Mouse (Mus musculus) lung, adult 2 months (tissue): Measurements from ENCODE around the gene Spns2. TPM values are rescaled to one million over a fixed set of nuclear protein-coding genes. Genes with fewer than 3 reads are reported as not detected.
A peak's percentile ranks its signal among the peaks of the same experiment; 100 is the strongest.

ENCODE experiments used
- DNase-seq: peaks from one replicate; pipeline ENCODE4 v3.0.0; 2022
- H3K4me1 ChIP-seq: fragments of 200-500 bp; 2 replicates; pipeline ENCODE4 v1.6.1; 2011; ENCODE audit warnings: low read length; ENCODE audit not compliant: control insufficient read depth, insufficient read depth
- H3K4me3 ChIP-seq: fragments of 200-500 bp; replicated peaks from 2 replicates; pipeline ENCODE3; 2011; ENCODE audit warnings: low read depth, mild to moderate bottlenecking, control low read depth, low read length; ENCODE audit errors: extremely low read depth
- CTCF ChIP-seq: fragments of 200-500 bp; IDR thresholded peaks from 2 replicates; pipeline ENCODE4 v1.5.1; 2011; ENCODE audit warnings: mild to moderate bottlenecking, low read length, control low read depth; ENCODE audit not compliant: insufficient read depth
- POLR2A ChIP-seq: fragments of 200-500 bp; IDR thresholded peaks from 2 replicates; pipeline ENCODE4 v1.6.1; 2011; ENCODE audit warnings: low read depth, mild to moderate bottlenecking, control low read depth, low read length, borderline replicate concordance; ENCODE audit errors: extremely low read depth
- WGBS: fragments of 180-500 bp; shearing (Covaris S2); methylation state at CpG from one replicate; pipeline ENCODE4 v1.1.7; 2018; 5-methylcytosine and 5-hydroxymethylcytosine counted together
- polyA plus RNA-seq: library from polyadenylated mRNA; depleted of rRNA; stranded (reverse); fragments of >200 nt; gene quantifications from 2 replicates; pipeline ENCODE4 v1.2.3, GENCODE M21; 2012

Spns2 gene
- polyA plus RNA-seq, 1 experiment: 126 TPM

- H3K4me1 ChIP-seq: no peaks in the 10 kb centered on the region
- 50% methylated on average over 8 of the region's 8 CpGs for WGBS
- H3K4me3 ChIP-seq: no peak overlapping the region
- no peak for TF ChIP-seq POLR2A
- TF ChIP-seq CTCF: no peak
- no peak for DNase-seq
Measured at GRCm38 (mm10) chr11:72502236-72502635, 12.5 kb upstream of the Spns2 start.

DNA sequence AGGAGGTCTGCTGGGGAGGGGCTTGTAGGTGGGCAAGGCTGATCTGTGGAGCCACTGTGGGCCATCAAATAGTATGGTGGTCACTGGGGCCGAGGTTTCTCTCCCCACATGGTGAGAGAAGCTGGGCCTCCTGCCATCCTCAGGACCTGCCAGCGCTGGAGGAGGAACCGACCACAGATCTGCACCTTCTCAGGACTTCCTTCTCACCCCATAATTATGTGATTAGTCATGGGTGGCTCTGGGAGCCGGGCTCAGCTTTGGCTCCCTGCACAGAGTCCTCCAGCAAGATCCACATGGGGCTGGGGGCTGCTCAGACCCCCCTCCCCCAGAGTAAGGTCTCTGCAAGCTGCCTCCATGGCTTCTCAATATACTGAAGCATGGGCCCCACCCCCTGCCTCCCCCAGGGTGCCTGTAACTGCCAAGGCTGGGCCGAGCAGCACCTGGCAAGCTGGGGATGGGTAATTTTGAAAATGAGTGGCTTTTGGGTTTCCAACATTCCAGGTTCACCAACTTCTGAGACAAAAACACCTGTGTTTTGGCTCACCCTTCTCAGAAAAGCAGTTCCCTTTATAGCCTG lies 11.8 kb upstream of the Spns2 start:
- Histone ChIP-seq H3K4me3 (no peak overlapping the region), H3K4me1 (no peaks in the 10 kb centered on the region)
- TF ChIP-seq CTCF (no peak), POLR2A (no peak)
- 42% methylated on average over 5 of the region's 5 CpGs for WGBS
- no peak for DNase-seq

GRCm38 (mm10) chr11:72500139-72500538 lies 10.4 kb upstream of the Spns2 start:
- no peak for DNase-seq
- Histone ChIP-seq H3K4me1 (no peaks in the 10 kb centered on the region), H3K4me3 (no peak overlapping the region)
- TF ChIP-seq CTCF (no peak), POLR2A (no peak)
- WGBS: 93% methylated on average over 4 of the region's 4 CpGs

DNA sequence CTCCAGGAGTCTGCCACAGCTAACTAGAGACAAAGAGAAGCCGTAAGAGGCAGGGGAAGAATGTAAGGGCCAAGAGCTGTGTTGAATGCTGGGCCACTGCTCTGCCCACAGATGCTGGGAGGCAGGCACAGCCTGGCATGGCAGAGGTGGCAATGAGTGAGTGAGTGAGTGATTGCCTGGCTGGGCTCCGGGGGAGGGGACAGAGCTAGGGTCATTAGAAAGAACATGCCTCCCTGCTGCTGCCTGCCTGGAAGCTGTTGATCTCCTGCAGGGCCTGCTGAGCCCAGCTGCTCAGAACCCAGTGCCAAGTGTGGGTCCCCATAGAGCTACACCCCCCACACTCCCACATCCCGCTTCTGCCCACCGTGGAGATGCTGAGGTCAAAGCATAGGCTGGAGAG lies 7.7 kb upstream of the Spns2 start:
- no peak for DNase-seq
- no peak overlapping the region for H3K4me3 ChIP-seq
- 57% methylated on average over 4 of the region's 4 CpGs for WGBS
- TF ChIP-seq POLR2A (no peak), CTCF (no peak)
- no peaks in the 10 kb centered on the region for H3K4me1 ChIP-seq

DNA sequence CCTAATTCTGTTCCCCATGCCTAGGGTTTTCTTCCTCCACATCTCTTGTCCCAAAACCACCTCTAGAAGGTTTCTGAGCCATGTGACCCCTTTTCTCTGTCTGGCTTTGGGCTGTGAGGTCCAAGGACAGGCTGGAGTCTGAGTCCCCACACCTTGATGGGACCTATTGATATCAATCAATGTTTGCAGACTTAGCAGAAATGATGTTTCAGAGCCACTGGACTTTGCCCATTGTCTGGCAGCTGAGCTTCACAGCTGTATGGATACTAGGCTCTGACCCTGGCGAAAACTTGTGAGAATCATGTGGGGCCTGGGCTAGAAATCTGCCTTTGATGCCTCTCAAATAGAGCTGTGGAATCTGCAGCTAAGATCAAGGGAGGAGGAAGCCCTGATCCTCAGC lies 7.1 kb upstream of the Spns2 start:
- H3K4me3 ChIP-seq: no peak overlapping the region
- no peaks in the 10 kb centered on the region for H3K4me1 ChIP-seq
- 89% methylated on average over 1 of the region's 1 CpGs for WGBS
- no peak for TF ChIP-seq CTCF
- TF ChIP-seq POLR2A: no peak
- DNase-seq: no peak

DNA sequence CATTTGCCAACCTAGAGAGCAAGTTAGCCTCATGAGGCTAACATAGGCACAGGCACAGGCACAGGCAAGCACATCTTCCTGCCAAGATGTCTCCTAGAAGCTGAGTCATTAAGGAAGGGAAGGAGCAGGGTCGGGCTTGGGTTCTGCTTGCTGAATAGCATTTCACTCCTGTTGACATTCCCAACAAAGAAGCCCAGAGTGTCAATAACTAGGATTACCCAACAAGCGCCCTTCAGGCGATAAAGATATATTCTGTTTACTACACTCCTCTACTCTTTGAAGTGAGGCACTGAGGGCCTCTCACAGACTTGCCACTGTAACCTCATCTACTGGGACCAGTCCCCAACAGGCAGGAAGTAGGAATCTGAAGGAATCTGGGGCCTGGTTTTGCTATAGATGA lies 6.4 kb upstream of the Spns2 start:
- no peak for TF ChIP-seq POLR2A
- no peak for TF ChIP-seq CTCF
- H3K4me1 ChIP-seq: no peaks in the 10 kb centered on the region
- no peak overlapping the region for H3K4me3 ChIP-seq
- DNase-seq: no peak
- 58% methylated on average over 3 of the region's 3 CpGs for WGBS

GRCm38 (mm10) chr11:72494046-72494988 lies 4.6 kb upstream of the Spns2 start:
- no peaks in the 10 kb centered on the region for H3K4me1 ChIP-seq
- TF ChIP-seq CTCF (no peak), POLR2A (no peak)
- no peak for DNase-seq
- no peak overlapping the region for H3K4me3 ChIP-seq
- 63% methylated on average over 8 of the region's 8 CpGs for WGBS

DNA sequence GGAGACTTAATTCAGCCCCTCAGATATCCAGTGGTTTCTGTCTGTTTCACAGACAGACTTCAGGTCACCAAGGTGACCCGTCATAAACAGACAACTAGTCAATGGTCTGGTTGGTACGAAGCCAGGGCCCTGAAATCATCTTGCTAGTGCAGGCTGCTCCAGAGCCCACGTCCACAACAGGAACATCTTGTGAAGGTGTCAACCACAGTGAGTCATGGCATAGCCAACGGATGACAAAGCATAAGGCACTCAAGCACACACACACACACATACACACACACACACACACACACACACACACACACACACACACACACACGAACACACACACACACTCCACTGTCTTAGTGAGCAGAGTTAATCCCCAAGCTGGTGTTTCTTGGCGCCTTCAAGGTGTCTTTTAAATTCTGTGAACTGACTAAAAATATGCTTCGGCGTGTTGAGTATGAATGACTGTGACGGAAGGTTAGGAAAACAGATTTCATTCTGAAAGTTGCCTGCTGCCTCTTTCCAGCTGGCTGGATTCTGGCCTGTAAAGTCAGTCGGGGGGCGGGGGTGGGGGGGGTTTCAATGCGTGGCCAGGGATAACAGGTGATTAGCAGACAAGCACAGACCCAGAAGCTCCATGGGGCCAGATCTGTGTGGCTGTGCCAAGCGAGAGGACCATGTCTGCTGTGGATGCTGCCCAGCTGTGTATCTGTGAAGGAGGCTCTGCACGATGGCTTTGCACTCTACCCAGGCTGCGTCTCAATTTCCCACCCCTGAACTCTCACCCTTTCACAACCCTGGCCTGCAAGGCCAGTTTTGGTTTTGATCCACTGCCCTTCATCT lies 1.6 kb upstream of the Spns2 start:
- TF ChIP-seq CTCF (no peak), POLR2A (no peak)
- Histone ChIP-seq H3K4me1 (0 out of 2 replicates have a peak, but pooled peaks cover 2% of the 10 kb centered on the region), H3K4me3 (no peak overlapping the region)
- WGBS: 63% methylated on average over 15 of the region's 15 CpGs
- DNase-seq: no peak

GRCm38 (mm10) chr11:72489397-72489796 lies 307 bp downstream of the Spns2 start:
- no peak for DNase-seq
- WGBS: 1% methylated on average over 40 of the region's 42 CpGs
- peaks cover 11% of the 10 kb centered on the region for H3K4me1 ChIP-seq
- H3K4me3 ChIP-seq: peak overlapping the region; percentile 63
- TF ChIP-seq POLR2A (no peak), CTCF (no peak)
